Mouse (Mus musculus): ENCODE measurements around the gene Otx1.

- TF ChIP-seq FLI1 (IDR thresholded peaks at IDR 0.05; ENCODE audit: low read length), result no peak
- no peak for TF ChIP-seq GATA1 (IDR thresholded peaks at IDR 0.05; ENCODE audit: borderline replicate concordance, low read length)
Measured at GRCm38 (mm10) chr11:21996325-21996647, 6.4 kb downstream of the Otx1 start.
